Mouse (Mus musculus): ENCODE measurements around the gene Casz1.

DNA sequence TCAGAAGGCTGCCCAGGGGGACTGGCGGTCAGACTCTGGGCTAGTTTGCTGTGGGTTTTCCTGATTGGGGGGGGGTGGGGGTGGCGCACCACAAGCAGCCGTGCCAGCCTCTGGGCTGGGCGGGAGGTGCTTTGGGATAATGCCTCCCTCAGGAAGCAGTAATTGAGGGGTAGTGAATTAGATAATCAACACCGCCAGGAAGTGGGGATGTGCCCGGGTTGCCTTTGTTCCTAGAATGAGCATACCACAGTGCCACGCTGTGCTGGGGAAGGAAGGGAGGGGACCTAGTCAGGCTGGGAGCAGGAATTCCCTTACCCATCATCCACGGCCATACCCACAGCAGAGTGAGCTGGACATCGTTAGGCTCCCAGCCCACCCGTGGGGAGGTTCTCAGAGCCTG lies 35.6 kb upstream of the Casz1 start:
- TF ChIP-seq GATA1 (IDR thresholded peaks at IDR 0.05; ENCODE audit: borderline replicate concordance, low read length) (no peak), FLI1 (IDR thresholded peaks at IDR 0.05; ENCODE audit: low read length) (no peak)
